Mouse (Mus musculus): Measurements from ENCODE around the gene Pagr1b.
A peak's percentile ranks its signal among the peaks of the same experiment; 100 is the strongest.

The Pagr1b gene

DNA sequence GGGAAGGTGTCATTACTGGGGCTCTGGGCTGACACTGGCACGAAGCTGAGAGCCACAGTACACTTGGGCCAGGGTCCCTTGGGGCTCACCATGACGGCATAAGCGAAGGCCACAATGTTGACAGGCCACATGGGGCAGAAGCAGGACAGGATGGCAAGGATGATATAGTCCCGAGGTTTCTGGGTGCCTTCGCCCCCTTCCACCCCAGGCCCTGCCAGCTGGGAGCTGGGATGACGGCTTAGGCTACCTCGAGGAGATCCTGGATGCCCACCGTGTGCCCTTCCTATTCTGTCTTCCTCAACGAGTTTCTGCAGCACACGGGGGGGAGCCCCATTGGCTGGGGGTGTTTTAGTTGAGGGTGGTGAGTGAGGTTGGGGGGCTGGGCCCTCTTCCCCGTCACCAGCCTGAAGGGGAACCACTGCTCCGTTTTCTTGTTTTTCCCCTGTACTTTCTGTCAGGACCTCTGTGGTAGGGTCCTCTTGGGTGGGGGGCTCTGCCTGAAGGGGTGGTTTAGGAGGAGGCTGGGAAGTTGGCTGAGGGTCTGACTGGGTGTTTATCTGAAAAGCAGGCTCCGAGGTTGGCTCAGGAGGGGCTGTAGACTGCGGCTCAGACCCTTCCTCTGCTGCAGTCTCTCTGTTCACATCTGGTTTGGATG lies 3.1 kb upstream of the Pagr1b start:
- no peak for DNase-seq (ENCODE audit: low spot score)

GRCm38 (mm10) chr7:127018416-127019305 lies 2.4 kb upstream of the Pagr1b start:
- DNase-seq (ENCODE audit: low spot score): no peak

GRCm38 (mm10) chr7:127017950-127018345 lies 1.7 kb upstream of the Pagr1b start:
- DNase-seq (ENCODE audit: low spot score): no peak

- DNase-seq (ENCODE audit: low spot score): peak; percentile 96
Observed at GRCm38 (mm10) chr7:127016971-127017949, 976 bp upstream of the Pagr1b start, which contains the start of gene Pagr1a. Pagr1a (minus strand) TSS chr7:127017352.

DNA sequence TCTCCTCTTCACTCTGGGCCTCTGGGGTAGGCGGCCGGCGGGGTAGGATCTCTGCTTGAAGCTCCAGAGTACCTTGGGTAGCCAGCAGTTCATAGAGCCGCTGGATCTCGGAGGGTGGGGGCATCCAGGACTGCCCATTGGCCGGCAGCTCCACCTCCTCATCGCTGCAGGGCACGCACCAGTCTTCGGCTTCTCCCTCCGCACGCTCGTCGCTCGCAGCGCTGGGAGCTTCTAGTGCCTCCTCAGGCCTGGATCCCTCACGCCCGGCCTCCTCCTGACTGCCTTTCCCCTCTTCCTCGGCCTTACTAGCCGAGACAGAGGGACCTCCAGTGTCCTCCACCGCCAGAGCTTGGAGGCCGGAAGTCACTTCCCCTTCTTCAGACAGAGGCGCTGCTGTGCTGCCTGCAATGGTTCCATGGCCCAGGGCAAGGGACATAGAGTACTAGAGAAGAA lies 228 bp upstream of the Pagr1b start:
- no peak for DNase-seq (ENCODE audit: low spot score)

DNA sequence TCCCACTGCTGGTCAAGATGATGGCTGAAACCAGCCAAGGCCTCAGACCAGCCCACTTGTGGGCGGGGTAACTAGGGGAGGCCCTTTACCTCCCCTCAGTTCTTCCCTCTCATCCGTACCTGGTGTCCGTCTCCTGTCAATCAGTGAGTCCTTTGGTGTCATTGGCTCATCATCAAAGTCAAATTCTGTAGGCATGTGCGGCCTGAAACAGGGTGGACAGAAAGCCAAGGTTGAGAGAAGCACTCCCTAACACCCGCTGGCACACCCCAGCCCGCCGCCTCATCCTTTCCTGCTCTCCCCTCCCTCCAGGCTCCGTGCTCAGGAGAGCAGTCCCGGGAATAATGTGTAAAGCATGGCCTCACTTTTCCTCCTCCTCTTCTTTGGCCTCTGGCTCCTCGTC lies 203 bp downstream of the Pagr1b start:
- DNase-seq (ENCODE audit: low spot score): no peak

- no peak for DNase-seq (ENCODE audit: low spot score)
Observed at GRCm38 (mm10) chr7:127014993-127015392, 1.3 kb downstream of the Pagr1b start.

DNA sequence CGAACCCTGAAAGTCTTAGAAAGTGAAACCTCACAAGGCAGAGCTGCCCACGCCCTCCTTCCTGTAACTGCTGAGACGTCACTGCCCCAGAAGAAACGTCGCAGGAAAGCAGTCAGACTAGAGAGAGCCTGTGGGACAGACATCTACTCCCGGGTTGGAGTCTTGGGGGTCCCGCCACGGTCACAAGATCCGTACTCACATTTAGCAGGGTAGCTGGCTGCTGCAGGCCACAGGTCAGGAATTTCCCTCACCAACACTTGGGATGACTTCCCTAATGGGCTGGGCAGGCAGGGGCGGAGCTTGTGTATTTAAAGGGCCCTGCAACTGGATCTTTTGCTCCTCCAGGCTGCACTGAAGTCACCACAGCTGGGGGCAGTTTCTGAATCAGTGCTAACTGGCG lies 2.0 kb downstream of the Pagr1b start, which contains the start of gene Mvp:
TSS of gene Mvp (minus strand) at position 302 of the 400 bp plus-strand sequence.
- no peak for DNase-seq (ENCODE audit: low spot score)

GRCm38 (mm10) chr7:127013385-127013784 lies 2.9 kb downstream of the Pagr1b start:
- no peak for DNase-seq (ENCODE audit: low spot score)

GRCm38 (mm10) chr7:127012845-127013244 lies 3.4 kb downstream of the Pagr1b start:
- no peak for DNase-seq (ENCODE audit: low spot score)

DNA sequence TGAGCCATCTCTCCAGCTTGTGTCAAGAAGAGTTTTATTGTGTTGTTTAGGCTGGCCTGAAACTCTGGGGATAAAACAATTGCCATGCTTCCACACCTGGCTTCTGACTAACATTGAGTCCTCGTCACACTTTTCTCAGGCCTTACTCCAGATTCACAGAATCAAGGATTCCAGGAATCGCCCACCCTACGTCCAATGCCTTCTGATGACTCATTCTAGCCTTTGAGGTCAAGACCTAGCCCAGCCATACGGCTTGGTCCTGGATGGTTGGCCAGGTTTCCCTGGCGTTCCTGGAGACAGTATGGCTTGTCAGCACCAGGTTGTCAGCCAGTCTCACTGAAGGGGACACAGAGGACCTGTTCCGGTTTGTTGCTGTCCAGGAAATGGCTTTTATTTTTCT lies 3.9 kb downstream of the Pagr1b start:
- no peak for DNase-seq (ENCODE audit: low spot score)

GRCm38 (mm10) chr7:127011717-127012116 lies 4.6 kb downstream of the Pagr1b start:
- DNase-seq (ENCODE audit: low spot score): no peak

DNA sequence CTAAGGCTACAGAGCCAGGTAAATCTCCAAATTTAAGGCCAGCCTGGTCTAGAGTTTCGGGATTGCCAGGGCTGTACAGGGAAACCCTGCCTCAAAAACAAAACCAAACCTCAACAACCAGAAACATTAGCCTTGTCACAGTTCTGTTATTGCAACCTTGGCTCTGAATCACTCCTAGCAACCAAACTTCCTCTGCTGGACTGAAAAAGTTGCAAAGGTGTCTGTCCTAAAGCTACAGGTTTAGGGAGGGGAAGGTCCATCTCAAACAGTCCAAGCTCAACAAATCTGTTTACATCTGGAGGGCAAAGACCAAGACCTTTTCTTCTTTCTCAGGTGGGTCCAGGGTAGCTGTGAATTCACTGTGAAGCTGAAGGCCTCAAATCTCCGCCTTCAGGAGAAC lies 5.2 kb downstream of the Pagr1b start:
- no peak for DNase-seq (ENCODE audit: low spot score)

- DNase-seq (ENCODE audit: low spot score): no peak
Observed at GRCm38 (mm10) chr7:127009307-127010085, 6.8 kb downstream of the Pagr1b start.

DNA sequence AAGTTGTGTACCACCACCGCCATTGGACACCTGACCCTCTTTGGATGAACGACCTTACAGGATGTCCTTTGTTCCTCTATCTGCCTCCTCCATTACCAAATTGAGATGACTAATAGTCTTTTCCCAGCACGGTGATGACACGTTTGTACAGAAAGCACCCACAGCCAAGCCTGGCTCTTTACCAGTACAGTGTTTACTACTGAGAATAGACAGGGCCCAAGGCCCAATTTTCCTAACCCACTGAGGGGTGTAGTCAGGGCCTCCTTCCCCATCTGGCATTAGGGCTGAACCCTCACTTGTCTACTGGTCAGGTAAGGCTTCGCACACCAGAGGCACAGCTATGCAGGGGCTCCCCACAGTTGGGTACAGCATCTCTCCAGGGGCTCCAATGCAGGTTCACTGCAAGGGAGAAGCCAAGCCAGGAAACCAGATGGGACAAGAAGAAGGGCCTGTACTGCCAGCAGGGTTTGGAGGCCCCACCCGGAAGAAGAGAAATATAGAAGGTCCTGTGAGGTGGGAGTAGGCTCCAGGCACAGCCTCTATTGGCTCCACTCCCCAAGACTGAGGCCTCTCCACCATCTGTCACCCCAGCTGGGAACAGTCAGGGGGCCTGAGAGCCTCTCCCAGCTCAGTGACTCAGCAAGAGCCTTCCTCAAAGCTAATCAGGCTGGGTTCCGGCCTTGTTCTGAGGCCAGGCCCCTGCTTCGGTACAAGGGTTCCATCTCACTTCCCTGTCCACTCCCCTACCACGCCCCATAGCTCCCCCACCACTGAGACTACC lies 7.9 kb downstream of the Pagr1b start:
- peak; percentile 75 for DNase-seq (ENCODE audit: low spot score)

- DNase-seq (ENCODE audit: low spot score): no peak
Observed at GRCm38 (mm10) chr7:127007313-127008024, 8.8 kb downstream of the Pagr1b start.

DNA sequence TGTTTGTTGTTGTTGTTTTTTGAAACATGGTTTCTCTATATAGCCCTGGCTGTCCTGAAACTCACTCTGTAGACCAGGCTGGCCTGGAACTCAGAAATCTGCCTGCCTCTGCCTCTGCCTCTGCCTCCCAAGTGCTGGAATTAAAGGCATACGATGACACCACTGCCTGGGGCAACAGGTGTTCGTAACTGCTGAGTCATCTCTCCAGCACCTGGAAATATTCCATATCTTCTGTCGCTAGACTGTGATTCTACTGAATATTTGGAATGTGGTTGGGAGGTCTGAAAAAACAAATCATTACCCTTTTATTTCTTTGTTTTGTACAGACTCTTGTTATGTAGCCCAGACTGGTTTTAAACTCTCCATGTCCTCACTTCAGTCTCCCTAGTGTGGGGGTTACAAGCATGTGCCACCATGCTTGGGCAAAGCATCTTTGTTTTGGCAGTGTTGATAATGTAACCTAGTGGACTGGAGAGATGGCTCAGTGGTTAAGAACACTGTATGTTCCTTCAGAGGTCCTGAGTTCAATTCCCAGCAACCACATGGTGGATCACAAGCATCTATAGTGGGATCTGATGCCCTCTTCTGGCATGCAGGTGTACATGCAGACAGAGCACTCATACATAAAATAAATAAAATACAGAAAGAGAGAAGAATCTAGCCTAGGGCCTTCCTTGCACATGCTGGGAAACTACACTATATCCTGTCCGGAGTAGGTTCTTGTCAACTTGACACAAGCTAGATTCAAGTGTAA lies 12.0 kb downstream of the Pagr1b start:
- DNase-seq (ENCODE audit: low spot score): no peak

DNA sequence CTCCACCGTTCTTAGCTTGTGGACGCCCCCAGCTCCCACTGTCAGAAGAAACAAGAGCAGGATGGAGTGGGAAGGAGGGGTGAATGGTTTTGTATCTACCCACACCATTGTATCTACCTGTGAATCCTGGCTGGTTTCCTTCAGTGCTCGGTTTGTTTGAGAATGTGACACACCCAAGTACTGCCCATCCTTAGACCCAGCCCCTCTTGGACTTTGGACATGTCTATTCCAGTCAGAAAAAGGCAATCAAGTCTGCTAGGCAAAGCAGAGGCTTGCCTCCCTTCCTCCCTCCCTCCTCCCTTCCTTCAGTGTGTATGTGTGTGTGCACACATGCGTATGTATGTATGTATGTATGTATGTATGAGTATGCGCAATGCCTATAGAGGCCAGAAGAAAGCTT lies 12.7 kb downstream of the Pagr1b start:
- no peak for DNase-seq (ENCODE audit: low spot score)

DNA sequence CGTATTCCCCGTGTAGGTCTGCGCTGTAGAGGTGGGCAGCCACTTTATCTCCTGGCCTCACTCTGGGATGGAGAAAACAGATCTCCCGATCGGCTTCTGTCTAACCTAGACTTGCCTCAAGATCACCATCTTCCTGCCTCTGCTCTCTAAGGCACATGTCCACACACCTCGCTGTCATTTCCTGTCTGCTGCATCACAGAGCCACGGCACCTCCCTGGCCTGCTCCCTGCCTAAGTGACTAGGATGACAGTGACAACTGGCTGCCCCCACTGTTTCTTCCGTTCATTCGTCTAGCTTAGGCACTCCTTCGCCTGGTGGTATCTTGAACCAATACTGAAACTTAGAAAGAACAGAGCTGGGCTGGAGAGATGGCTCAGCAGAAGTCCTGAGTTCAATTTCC lies 16.7 kb downstream of the Pagr1b start:
- DNase-seq (ENCODE audit: low spot score): no peak
